Mouse (Mus musculus): ENCODE data around the gene Irx2.

GRCm38 (mm10) chr13:72629806-72630205, 1.2 kb downstream of the Irx2 start:
- TF ChIP-seq POLR2A (IDR thresholded peaks at IDR 0.05; ENCODE audit: borderline replicate concordance, control insufficient read depth, low read depth, low read length): no peak
- TF ChIP-seq CTCF (IDR thresholded peaks at IDR 0.05; ENCODE audit: control insufficient read depth, insufficient read depth, low read length): no peak

All from bone marrow, adult 2 months (tissue).